Mouse (Mus musculus) forebrain, embryonic 13.5 days (tissue): ENCODE results near the gene Hmgcll1. TPM values are rescaled to one million over a fixed set of nuclear protein-coding genes. Genes with fewer than 3 reads are reported as not detected.

Experiments
- ATAC-seq: fragments of 200-750 bp; cut with Nextera tagmentation; 2 replicates; pipeline ENCODE4 v1.8.0; 2017
- H3K27ac ChIP-seq: fragments of 300-500 bp; sonication (generic); 2 replicates; pipeline ENCODE4 v1.5.1; 2015; ENCODE audit warnings: inconsistent platforms, mild to moderate bottlenecking, moderate library complexity
- H3K27me3 ChIP-seq: fragments of 300-500 bp; sonication (generic); 2 replicates; pipeline ENCODE4 v1.6.1; 2015; ENCODE audit warnings: mild to moderate bottlenecking, inconsistent platforms
- H3K36me3 ChIP-seq: fragments of 300-500 bp; sonication (generic); 2 replicates; pipeline ENCODE4 v1.6.1; 2015; ENCODE audit warnings: mild to moderate bottlenecking, inconsistent platforms; ENCODE audit not compliant: poor library complexity, severe bottlenecking
- H3K4me1 ChIP-seq: fragments of 300-500 bp; sonication (generic); 2 replicates; pipeline ENCODE4 v1.6.1; 2015; ENCODE audit warnings: inconsistent platforms
- H3K4me2 ChIP-seq: fragments of 300-500 bp; sonication (generic); 2 replicates; pipeline ENCODE4 v1.6.1; 2015; ENCODE audit warnings: inconsistent platforms, mild to moderate bottlenecking, moderate library complexity
- H3K4me3 ChIP-seq: fragments of 300-500 bp; sonication (generic); 2 replicates; pipeline ENCODE4 v1.5.1; 2015; ENCODE audit warnings: mild to moderate bottlenecking, inconsistent platforms
- H3K9ac ChIP-seq: fragments of 300-500 bp; sonication (generic); 2 replicates; pipeline ENCODE4 v1.6.1; 2015; ENCODE audit warnings: mild to moderate bottlenecking, inconsistent platforms
- H3K9me3 ChIP-seq: fragments of 300-500 bp; sonication (generic); replicated peaks from 2 replicates; pipeline ENCODE4 v1.6.1; 2016; ENCODE audit warnings: inconsistent platforms
- WGBS: fragments of 180-500 bp; shearing (Covaris S2); methylation state at CpG from one replicate; pipeline ENCODE4 v1.1.7; 2015; 5-methylcytosine and 5-hydroxymethylcytosine counted together
- polyA plus RNA-seq: library from polyadenylated mRNA; unstranded; fragments of >200 nt; fragmentation: Nextera tagmentation; extraction: Ambion mirVana; gene quantifications from 2 replicates; pipeline ENCODE4 v1.2.1, GENCODE M21; 2015

The Hmgcll1 gene
- polyA plus RNA-seq, 1 experiment from 2014 or later = 11.6 TPM

- H3K4me1 ChIP-seq = no peaks in the 10 kb centered on the region
- 85% methylated on average over 5 of the region's 5 CpGs for WGBS
- no peak overlapping the region for H3K4me3 ChIP-seq
- no peak overlapping the region for H3K4me2 ChIP-seq
- no peaks in the 10 kb centered on the region for H3K27me3 ChIP-seq
- ATAC-seq = no peak
- H3K27ac ChIP-seq = no peak overlapping the region
- H3K9ac ChIP-seq = no peak overlapping the region
- H3K9me3 ChIP-seq = no peaks in the 10 kb centered on the region
- no peaks in the 10 kb centered on the region for H3K36me3 ChIP-seq
These were observed 158.1 kb downstream of the Hmgcll1 start for GRCm38 (mm10) chr9:76172686-76173295.

- no peak overlapping the region for H3K4me2 ChIP-seq
- no peak for ATAC-seq
- no peaks in the 10 kb centered on the region for H3K27me3 ChIP-seq
These were observed 164.6 kb downstream of the Hmgcll1 start for GRCm38 (mm10) chr9:76179221-76179620.

More at GRCm38 (mm10) chr9:76179221-76179620, 164.6 kb downstream of the Hmgcll1 start:
- Histone ChIP-seq H3K27ac (no peak overlapping the region), H3K9ac (no peak overlapping the region), H3K4me1 (no peaks in the 10 kb centered on the region), H3K4me3 (no peak overlapping the region), H3K9me3 (no peaks in the 10 kb centered on the region), H3K36me3 (no peaks in the 10 kb centered on the region)

Other genes starting within 250 kb of the Hmgcll1 start
- gene Bmp5, start 239.5 kb upstream of the Hmgcll1 start, polyA plus RNA-seq = 1.3 and 2.3 TPM in 2 replicates
- not detected in 2 replicates for gene Gfral, start 198.8 kb downstream of the Hmgcll1 start, polyA plus RNA-seq